Mouse (Mus musculus) B cell, adult 2 months (primary cell): ENCODE data around the gene Kcnc3.
A peak's percentile ranks its signal among the peaks of the same experiment; 100 is the strongest.

Experiments
- DNase-seq, 2 experiments: peaks; one replicate each; pipeline ENCODE4 v3.0.0; 2022

Kcnc3 gene

DNA sequence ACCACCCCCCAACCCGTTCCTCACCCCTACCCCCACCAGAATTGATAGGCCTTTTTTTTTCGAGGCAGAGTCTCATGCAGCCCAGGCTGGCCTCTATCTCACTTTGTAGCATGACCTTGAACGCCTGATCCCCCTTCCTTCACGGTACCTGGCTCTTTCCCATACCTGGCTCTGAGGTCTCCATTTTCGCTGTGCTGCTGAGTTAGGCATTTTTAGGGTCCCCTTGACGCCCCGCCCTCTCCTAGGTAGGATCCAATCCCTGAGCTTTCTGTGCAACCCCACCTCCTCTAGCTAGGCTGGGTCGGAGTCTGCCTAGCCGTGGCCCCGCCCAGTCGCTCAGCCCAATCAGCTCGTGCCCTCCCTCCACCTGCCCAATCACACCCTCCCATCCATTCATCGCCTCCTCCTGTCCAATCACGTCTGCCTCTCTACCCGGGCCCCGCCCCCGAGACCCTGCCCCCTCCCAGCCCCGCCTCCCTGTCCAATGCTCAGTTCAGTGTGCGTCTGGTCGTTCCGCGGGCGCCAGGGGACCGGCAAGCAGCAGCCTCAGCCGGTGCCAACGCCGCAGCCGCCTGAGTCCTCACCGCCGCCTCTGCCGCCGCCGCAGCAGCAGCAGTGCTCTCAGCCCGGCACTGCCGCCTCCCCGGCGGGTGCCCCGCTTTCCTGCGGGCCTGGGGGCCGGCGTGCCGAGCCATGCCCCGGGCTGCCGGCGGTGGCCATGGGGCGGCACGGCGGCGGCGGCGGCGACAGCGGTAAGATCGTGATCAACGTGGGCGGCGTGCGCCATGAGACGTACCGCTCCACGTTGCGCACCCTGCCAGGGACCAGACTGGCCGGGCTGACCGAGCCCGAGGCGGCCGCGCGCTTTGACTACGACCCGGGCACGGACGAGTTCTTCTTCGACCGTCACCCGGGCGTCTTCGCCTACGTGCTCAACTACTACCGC is at the start of gene Kcnc3:
Gene Kcnc3, plus strand, starts transcription at position 263 of the 946 bp plus-strand sequence.
- peak; percentile 91 to 93 for DNase-seq

- no peak for DNase-seq
Observed at GRCm38 (mm10) chr7:44542555-44542954, 47.9 kb upstream of the Kcnc3 start.

GRCm38 (mm10) chr7:44543071-44543470 is 47.4 kb upstream of the Kcnc3 start:
- DNase-seq, result no peak

GRCm38 (mm10) chr7:44546274-44546673 is 44.2 kb upstream of the Kcnc3 start:
- DNase-seq, result peak in 1 of 2 experiments; percentile 15

- peak; percentile 41 to 42 for DNase-seq
Observed at GRCm38 (mm10) chr7:44547041-44547440, 43.4 kb upstream of the Kcnc3 start.

GRCm38 (mm10) chr7:44547725-44548124 is 42.7 kb upstream of the Kcnc3 start:
- DNase-seq, result peak in 1 of 2 experiments; percentile 23

DNA sequence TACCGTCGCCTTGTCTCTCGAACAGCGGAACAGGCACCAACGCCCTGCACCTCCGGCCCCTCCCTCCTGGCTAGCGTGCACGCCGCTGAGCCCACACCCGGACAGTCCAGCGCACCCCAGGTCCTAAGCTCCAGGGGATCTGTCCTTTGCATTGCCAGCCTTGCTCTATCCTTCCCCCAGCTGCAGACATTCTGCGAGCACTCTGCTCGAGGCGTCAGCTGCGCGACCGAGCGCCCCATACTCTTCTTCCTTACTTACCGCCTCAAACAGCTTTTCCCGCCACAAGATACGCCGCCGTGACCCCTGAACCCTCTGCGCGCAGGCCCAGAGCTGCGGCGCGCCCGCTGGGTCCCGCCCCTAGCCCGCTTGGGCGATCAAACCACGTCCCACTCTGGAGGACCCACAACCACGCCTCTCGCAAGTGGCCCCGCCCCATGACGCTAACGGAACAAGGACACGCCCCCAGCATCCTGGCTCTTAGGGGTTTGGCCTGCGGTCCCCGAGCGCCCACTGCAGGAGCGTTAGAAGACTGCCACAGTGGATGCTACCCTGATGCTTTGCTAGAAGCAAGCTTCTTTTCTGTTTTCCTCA is 41.9 kb upstream of the Kcnc3 start, which contains the start of gene Pold1:
Gene Pold1, minus strand, starts transcription at position 353 of the 591 bp plus-strand sequence.
- DNase-seq, result peak; percentile 100

DNA sequence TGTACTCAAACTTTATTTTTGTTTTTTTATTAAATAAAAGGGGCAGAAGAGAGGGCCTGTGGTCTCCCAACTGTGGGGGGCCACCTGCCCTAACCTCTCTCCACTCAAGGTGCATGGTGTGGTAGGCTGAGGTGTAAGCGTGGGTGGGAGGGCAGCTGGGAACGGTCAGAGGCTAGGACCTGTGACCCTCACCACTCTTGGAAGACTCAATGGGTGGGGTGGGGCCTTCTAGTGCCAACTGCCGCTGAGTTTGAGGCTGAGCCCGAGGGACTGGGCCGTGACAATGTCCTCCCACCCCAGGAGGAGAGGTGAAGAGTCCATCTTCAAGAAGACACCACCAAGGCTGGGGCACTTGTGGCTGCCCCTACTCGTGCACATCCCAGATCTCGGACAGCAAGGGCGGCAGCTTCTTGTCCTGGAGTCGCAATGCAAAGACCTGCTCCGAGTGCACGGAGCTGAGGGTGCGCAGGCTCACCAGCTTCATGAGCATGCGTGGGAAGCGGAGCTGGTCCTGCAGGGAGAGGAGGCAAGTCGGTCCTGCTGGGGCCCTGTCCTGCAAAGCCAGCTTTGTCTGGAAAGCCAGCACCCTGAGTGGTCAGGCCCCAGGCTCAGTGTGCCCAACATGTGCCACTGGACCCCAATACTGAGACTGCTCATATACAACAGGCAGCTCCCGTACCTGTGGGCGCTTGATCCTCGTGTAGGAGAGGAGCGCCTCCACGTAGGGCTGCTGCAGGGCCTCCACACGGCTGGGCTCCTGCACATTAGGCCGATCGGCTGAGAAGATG is 40.6 kb upstream of the Kcnc3 start:
- DNase-seq, result no peak

DNA sequence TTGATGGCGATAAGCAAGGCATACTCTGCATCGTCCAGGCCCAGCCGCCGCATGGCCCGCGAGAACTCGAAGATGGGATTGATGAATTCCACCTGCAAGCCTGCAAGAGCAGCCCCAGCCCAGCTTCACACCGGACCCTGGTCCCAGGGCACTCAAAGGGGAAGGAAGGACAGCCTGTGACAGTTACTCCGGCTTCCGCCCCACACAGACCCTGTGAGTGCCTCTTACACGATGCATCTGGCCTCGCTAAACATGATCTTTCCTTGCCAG is 40.1 kb upstream of the Kcnc3 start:
- no peak for DNase-seq

DNA sequence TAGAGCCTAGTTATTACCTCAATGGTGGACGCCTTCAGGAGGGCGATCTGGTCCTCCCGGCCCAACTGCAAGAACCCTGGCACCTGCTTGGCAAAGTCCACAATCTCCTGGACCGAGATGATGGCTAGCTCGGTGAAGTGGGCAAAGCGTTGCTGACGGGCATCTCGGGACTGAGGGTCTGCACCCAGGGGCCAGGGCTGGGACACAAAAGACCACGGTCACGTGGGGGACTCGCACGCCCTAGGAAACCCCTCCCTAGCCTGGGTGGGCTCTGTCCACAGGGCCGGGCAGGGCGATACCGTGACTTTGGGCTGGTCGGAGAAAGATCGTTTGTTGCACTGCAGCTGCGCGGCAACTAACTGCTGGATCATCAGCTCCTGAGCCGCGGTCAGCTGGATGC is 39.2 kb upstream of the Kcnc3 start:
- no peak for DNase-seq

DNA sequence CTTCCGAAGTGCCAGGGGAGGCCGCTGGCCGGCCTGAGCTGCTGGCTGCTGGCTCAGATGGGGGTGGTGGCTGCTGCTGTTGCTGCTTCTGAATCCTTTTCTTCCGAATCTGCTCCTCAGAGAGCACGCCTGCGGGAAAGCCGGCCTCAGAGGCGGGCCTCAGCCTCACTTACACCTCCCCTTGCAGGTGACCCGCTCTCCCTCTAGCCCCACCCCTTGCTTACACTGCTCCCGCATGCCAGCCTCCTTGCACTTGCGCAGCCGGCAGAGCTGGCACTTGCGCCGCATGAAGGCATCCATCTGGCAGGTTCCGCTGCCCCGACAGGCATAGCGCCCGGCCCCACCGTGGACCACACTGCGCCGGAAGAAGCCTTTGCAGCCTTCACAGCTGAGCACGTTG is 38.7 kb upstream of the Kcnc3 start:
- DNase-seq, result no peak

DNA sequence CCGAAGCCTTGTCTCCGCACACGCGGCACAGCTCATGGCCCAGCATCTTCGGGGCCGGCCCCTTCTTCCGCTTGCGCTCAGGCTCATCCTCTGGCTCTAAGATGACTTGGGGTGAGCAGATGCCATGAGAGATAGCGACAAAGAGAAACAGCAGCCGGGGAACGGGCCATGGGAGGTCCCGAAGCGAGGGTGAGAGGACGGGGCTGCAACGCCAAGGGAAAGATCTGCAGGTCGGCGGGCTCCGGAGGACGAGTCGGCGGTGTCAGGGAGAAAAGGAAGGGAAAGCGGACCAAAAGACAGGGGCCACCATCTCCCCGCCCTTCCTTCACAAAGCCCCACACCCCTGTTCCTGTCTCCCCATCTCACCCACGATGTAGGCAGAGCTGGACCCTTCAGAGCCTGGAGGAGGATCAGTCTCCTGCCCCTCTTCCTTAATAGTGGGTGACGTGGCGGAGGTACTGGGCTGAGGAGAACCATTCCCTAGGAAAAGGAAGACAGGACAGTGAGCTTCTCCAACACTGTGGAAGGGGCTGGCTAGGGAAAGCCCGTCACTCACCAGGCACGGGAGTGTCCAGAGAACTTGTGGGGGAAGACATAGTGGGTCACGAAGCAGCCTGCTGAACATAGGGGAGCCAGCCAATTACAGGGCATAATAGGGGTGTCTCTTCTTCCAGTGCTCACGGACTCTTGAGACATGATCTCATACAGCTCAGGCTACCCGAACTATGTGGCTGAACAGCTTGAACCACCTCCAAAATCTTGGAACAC is 38.1 kb upstream of the Kcnc3 start:
- no peak for DNase-seq

DNA sequence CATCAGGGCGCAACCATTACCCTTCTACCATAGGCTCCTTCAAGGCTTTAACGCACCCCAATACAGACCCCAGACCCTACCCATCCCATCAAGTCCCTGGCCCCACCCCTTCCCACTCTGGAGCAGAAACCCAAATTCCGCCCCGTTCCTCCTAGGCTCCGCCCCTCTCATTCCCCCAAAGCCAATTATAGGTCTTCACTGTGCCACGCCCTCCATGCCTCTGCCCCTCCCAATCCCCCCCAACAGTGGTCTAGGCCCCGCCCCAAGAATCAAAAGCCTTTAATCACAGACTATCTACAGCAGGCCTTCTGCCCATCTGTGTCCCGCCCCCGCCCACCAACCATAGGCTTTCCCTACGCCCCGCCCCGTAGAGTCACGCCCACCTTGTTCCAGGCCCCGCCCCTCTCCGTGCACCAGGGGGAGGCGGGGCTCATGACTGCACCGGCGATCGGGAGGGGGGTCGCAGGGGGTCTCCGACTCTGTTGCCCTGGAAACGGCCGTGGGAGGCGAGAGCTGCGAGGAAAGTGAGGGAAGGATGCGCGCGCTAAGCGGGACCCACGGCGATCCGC is 37.2 kb upstream of the Kcnc3 start:
- peak; percentile 94 to 95 for DNase-seq

GRCm38 (mm10) chr7:44553826-44554225 is 36.6 kb upstream of the Kcnc3 start, which contains the start of gene Nr1h2:
TSS of gene Nr1h2 (minus strand) at chr7:44553951.
- peak; percentile 99 for DNase-seq

DNA sequence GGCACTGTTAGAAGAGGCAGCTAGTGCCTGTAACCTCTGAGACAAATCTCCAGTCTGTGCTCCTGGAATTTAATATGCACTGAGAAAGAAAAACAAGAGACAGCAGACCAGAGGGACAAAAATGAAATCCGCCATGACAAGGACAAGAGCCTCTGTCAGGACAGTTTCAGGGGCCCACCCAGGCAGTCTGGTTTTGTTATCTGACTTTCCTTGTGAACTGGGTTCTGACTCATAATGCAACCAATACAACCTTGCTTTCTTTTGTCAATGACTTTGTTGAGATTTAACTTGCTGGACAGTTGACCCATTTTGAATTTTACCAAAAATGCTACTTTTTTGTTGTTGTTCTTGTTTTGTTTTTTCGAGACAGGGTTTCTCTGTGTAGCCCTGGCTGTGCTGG is 32.8 kb upstream of the Kcnc3 start:
- no peak for DNase-seq

- peak; percentile 89 to 91 for DNase-seq
Observed at GRCm38 (mm10) chr7:44560435-44561400, 29.7 kb upstream of the Kcnc3 start.

GRCm38 (mm10) chr7:44563284-44563683 is 27.2 kb upstream of the Kcnc3 start:
- DNase-seq, result no peak

DNA sequence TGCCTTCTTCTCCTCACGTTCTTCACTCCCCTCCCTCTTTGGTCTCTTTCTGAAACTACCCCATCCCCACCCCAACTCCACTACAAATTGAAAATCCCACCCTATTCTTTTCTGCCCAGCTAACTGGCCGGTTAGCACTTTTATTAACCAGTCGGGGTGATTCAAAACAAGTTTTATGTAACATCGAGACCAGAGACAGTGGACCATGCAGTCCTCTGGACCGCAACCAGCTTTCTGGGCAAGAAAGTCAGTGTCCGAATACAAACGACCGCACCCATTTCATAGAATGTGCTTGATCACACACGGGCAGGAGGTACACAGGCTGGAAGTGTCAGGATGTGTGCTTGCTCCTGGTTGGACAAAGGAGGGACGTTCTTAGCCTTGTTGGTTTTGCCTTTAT is 26.0 kb upstream of the Kcnc3 start:
- DNase-seq, result no peak

DNA sequence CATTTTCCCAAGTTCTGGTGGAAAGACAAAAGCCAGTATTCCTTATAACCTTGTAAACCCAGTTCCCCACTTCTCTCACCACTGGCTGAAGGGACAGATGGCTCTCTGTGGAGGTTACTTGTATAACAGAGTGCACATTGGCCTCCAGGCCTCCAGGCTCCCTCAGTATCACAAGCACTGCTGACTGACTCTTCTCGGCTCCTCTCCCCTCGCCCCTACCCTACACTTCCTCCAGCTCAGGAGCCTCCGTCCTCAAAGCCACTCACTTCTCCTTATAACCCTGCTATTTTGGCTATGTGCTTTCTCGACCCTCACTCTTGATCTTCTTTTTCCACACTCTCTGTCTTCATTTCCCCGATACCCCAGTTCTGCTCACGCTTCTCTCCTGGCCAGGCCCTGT is 25.1 kb upstream of the Kcnc3 start:
- DNase-seq, result no peak

DNA sequence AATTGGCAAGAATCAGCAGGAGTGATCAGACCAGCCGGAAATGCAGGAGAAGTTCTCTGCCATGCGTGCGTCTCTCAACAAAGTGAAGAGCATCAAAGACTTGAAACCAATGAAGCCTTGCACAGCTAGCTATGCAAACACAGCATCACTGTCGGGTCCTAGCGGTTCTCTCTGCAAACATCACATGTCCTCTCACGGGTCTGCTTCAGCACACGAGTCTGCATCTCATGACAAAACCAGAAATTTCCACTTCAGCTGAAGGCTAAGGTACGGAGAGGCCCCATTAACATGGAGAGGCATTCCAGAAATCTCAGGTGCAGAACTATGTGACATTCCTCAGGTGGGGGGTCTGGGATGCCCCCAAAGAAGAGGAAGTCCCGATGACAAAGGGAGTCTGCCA is 21.7 kb upstream of the Kcnc3 start:
- peak; percentile 65 to 66 for DNase-seq

GRCm38 (mm10) chr7:44570989-44571388 is 19.5 kb upstream of the Kcnc3 start:
- peak in 1 of 2 experiments; percentile 41 for DNase-seq
